Mouse (Mus musculus): ENCODE measurements around the gene Nek2.

Nek2 gene

DNA sequence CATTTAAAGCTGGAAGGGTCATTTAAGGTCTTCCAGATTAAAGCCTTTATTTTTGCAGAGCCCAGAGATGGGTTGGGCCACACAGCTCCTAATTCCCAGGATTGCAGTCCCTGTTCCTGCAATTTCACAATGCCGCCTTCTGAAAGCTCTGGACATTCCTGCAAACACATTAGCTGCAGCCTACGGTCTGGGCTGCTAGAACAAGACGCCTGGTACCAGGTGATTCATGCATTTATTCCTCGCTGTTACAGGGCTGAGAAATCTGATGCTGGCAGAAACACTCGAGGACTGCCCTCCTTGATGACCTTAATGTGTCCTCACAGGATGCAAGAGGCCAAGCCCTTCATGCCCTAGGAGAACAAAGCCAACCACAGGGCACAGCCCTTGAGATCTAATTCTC lies 6.3 kb upstream of the Nek2 start:
- DNase-seq (ENCODE audit: low spot score) = peak; percentile 17

DNA sequence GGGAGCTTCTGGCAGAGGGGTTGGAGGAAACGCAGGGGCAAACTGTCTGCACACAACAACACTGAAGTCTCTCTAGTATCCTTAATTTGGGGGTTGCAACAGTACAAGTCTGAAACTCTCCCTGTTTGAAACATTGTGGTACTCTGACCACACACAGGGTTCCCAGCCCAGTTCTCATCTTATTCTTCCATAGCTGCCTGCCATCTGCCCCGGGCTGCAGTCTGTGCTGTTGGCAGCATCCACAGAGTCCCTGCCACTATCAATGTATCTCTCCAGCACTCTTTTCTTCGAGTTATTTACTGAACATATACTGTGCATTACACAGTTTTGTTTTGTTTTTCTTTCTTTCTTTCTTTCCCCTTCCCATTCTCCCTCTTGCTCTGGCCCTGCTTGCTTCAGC lies 4.6 kb upstream of the Nek2 start:
- DNase-seq (ENCODE audit: low spot score) = no peak

DNA sequence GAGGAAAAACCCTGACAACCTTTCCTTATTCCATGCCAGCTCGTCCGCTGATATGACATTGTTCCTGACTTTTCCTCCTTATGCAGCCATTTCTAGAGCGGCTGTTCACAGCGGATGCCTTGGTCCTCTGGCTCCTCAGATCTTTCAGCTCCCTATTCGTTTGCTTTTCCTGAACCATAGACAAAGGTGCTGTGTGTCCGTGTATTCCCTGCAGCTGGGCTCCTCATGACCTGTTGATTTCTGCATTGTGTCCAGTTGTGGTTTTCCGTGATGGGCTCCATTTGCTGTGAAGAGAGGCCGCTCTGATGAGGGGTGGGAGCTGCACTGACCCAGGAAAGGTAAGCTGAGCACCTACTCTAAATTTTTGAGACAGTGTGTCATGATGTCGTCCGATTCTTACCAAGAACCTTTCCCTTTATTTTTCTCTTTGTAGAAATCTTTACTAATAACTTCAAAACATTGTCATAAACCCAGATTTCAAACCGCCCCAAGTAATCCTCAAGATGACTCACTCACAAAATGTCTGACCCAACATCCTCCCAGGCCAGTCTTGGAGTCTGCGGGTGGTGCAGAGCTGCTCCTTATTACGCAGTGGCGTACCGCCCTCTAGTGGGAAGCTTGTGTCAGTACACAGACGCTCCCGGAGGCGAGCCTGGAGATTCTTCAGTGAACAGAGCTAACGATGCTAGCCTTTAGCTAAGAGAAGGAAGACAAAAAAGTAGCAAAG lies 3.7 kb upstream of the Nek2 start:
- peak; percentile 90 for DNase-seq (ENCODE audit: low spot score)

DNA sequence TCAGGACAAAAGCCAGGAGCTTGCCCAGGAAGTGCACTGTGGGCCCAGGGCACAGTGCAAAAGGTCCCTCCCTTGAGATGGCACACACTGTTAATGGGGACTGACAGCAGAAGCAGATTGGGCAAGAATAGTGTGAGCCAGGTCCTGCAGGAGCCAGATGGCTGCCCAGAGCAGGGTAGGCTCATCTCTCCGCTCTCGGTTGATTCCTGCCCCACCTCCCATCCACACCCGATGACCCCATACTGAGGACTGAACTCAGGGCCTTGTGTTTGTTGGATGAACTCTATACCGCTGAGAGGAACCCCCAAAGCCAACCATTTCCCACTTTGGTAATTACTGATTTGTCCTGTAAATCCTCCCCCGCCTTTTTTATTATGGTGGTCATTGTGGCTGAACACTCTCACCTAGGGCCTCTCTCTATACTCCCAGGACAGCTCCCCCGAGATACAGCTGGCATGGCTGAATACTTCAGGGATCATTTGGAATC lies 3.1 kb upstream of the Nek2 start:
- DNase-seq (ENCODE audit: low spot score) = no peak

DNA sequence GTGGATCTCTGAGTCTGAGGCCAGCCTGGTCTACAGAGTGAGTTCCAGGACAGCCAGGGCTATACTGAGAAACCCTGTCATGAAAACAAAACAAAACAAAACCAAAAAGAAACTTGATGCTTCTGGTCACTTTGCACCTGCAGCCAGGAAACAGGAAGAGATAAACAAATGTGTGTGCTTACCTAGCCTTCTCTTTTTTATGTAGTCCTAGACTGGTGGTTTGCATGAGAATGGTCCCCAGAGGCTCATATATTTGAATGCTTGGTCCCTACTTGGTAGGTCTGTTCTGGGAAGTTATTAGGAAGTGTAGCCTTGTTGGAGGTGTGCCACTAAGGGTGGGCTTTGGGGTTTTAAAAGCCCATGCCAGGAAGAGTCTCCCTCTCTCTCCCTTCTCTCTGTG lies 2.2 kb upstream of the Nek2 start:
- DNase-seq (ENCODE audit: low spot score) = no peak

DNA sequence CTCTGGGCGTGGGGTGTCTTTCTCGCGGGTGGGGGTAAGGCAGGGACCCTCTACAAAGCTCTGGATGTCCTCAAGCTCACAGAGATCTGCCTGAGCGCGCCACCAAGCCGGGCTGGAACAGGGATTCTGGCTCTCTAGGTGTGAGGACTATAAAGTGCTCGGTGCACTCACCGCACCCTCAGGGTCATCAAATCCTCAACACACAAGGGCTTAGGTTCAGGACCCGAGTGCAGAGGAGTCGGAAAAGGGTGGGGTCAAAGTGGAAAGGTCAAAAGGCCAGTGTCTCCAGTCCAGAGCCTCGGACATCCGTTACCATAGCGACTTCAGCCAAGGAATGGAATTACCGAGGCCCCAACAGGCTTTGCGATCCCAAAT lies 306 bp upstream of the Nek2 start:
- DNase-seq (ENCODE audit: low spot score) = peak; percentile 8

DNA sequence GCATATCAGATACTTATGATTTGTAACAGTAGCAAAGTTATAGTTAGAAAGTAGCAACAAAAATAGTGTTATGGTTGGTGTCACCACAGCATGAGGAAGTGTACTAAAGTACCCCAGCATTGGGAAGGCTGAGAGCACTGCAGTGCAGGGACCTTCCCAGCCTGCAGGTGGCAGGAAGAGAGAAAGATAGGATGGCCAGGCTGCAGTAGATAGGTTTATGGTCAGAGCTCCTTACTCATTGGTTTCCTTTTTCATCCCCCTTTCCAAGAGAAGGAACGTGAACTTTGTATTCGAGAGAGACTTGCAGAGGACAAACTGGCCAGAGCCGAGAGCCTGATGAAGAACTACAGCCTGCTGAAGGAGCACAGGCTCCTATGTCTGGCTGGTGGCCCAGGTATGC lies 7.9 kb downstream of the Nek2 start:
- no peak for DNase-seq (ENCODE audit: low spot score)

DNA sequence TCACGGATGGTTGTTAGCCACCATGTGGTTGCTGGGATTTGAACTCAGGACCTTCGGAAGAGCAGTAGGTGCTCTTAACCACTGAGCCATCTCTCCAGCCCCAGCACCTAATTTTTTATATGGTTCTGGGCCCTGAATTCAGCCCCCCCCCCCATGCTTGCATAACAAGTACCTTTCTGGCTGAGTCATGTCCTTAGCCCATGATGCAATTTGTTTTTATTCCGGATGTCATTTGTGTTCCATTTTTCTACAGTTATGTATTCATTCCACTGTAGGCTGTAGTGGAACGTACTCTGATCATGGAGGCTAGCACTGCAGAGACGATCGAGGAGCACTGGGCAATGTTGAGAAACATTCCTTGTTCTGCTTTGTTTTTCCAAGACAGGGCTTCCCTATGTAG lies 12.2 kb downstream of the Nek2 start:
- no peak for DNase-seq (ENCODE audit: low spot score)

DNA sequence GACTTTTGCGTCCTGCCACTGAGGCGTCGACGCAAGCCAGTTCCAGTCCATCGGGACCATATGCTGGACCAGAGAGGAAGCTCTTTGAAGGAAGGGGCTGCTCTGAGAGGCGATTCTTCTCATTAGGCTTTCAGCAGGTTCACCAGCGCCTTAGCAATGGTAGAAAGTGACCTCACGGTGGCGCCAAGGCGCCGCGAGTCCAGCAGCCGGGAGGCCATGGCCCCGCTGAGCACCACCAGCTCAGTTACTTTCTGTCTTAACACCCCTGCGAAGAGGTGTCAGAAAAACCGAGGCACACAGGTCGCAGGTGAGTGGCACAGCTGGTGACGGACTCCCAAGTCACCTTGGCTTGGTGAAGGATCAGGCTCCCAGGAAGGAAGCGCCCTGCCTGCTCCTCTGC lies 13.6 kb downstream of the Nek2 start:
- DNase-seq (ENCODE audit: low spot score) = peak; percentile 73

DNA sequence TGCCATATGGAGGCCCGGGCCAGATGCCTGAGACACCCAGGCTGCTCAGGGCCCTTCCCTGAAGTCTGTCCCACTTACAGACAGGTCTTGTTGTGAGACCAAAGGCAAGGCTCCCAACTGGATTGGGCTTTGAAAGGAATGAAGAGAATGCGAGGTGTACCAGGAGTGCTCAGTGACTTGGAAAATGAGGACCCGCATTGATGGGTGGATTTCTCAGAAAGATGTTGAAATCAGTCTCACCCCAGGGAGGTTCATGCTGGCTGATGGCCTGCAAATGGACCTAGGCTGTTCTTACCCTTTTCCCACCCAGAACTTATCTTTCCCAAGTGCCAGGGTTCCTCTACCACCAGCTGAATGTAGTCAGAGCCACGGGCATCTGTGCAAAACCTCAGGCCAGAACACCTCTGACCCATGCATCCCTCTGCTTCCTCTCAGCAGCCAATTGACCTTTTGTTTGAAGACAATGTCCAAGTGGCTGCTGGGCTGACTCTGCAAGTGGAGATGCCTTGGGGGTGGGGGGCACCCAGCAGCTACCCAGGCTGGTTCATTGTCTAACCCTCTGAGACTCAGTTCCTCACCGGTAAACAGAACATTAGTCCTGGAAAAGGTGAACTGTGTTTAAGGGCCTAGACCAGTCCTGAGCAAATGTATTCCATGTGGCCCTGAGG lies 15.2 kb downstream of the Nek2 start:
- DNase-seq (ENCODE audit: low spot score) = no peak

DNA sequence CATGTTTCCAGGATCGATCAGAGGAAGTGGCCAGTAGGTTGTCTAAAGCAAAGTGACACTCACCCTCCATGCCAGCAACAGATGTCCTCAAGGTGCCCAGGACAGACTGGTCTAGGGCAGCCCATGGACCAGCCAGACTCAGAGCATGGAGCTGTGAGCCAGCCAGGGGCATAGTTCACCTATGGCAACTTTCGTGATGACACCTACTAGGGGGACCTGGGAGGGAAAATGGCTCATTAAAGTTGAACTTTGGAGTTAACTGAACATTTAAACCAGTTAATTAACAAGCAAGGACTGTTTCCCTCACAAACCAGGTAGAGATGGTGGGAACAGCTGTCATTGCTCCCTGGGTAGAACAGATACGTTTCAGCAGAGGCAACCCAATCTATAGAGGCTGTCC lies 16.4 kb downstream of the Nek2 start:
- no peak for DNase-seq (ENCODE audit: low spot score)

DNA sequence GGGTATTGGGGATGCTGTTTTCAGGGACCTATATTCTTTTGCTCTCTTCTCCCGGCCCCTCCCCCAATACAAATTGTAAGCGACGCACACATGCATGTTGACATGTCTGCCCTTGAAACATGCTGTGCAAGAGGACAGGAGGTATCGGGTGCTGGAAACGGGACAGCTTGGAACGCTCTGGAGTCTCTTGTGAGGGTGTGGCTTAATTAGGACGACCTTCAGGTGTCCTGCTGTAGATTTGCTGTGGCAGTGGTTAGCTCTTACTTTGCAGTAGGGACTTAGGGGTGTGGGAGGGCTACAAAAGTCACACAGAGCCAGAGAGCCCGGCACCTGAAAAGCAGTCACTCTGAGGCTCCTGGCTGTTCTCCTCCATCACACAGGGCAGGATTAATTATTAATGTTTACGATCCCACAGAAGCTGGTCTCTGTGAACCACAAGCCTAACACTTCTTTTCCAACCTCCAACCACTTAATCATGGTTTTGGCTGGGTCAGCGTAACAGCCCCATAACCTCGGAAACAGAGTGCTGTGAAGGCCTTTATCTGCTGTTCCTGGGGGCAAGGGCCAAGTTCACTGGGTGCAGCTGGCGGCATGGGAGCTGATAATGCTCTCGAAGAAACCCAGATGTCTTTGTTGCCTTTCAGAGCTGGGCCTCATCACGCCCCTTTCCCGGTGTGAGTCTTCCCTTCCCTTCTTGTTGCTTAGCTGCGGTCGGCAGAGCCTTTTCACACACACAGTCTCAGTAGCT lies 17.9 kb downstream of the Nek2 start:
- DNase-seq (ENCODE audit: low spot score) = no peak

DNA sequence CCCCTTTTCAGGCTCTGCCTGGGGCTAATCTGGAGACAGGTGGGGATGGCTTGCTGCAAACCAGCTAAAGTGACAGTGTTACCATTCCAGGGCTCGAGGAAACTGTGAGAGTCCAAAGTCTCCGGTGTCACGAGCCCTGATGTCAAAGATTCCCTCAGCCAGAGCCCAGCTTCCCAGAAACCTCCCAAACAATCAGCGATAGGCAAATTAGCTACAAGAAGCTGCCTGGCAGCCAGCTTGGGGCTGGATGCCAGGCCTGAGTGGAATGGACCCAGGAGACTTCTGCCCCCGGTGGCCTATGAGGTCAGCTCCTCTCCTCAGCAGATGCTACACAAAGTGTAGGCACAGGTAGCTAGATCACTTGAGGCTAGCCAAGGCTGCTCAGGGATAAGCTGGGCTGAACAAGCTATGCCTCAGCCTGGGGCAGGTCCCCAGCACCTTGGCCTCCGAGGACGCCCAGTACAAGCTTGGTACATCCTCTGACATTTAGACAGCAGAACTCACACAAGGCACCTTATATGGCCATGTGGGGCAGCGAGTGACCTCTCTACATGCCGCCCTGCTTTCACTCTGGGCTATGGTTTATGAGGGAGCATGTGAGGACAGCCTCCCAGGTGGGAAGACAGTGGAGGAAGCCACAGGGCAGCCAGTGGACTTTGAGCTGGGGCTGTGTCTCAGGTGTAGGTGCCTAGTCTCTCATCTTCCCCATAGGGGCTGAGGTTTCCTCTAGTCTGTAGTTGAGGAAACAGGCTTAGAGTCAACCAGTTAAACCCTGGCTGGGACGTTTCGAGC lies 19.7 kb downstream of the Nek2 start:
- no peak for DNase-seq (ENCODE audit: low spot score)

DNA sequence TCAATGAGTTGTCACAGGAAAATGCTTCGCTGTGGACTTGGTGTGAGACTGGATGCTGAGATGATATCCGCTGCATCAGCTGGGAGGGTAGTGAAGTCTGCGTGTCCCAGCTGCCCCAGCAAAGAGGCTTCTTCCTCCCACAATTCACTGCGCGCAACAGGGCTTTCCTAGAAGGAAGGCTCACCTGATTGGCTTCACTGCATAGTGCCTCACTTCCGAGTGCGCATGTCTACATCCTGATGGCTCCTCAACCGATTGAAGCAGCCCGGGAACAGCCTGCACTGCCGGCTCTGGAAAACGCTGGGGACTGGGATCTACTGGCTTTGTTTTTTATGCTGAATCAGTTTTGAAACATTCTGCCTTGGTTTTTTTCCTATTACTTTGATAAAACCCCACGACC lies 21.0 kb downstream of the Nek2 start:
- no peak for DNase-seq (ENCODE audit: low spot score)

DNA sequence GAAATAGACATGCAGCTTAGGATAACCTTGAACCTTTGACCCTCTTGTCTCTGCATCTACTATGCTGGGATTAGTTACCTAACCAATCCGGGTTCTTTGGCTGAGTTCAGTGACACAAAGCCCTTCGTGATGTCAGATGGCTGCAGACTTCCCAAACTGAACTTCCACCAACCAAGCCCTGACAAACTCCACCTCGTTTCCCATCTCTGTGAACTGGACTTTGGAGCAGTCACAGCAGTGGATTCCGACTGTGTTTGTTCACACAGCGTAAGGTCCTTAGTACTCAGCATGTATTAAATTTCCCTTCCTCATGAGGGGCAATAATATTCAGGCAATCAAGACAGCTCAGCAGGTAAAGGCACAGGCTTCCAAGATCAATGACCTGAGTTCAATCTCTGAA lies 25.4 kb downstream of the Nek2 start:
- no peak for DNase-seq (ENCODE audit: low spot score)

DNA sequence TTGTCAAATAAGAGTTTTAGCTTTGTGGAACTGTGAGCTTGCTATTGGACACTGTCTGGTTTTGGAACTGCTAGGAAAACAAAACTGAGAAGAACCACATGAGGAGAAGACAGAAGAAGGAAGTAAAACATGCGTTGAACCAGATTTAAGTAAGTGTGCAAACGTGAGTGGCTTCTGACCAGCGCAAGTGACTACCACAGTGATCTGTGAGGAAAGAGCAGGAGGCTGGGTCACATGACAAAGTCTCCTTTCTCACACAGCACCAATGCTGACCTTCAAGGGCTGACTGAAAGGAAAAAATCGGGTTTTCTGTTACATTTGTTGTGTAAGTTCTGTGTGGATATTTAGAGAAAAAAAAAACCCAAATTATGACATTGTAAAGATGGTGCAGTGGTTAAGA lies 28.3 kb downstream of the Nek2 start:
- no peak for DNase-seq (ENCODE audit: low spot score)

DNA sequence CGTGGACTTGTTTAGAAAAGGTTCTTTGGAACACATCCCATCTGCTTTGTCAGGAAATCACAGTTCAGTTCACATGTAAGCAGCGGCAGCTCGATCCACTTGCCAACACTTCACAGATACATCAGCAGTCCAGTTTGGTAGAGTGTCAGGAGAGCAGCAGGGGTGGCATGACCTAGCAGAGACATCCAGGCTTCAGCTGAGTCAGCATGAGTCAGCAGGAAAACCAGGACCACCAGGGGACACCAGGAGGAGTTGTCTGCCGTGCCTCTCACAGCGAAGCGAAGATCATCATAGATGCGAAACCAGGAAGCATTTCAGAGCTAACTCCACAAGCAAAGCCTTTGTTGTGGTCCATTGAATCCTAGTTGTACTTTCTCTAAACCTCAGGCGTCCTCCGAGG lies 32.2 kb downstream of the Nek2 start:
- DNase-seq (ENCODE audit: low spot score) = no peak

DNA sequence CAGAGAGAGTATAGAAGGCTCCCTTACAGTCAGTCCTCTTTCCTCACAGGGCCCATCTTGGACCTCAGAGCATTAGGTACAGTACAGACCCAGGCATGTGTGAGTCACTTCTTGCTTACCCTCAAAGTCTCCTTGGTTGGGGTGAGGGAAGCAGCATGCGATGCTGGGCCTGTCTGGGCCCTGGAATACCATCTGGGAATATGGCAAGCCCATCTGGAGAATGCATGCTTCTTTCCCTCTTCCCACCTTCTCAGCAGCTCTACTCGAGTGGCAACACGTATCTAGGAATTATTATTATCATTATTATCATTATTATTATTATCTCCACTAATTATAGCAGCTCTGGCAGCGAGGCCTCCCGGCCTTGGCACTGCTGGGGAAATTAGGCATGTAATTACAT lies 33.5 kb downstream of the Nek2 start:
- no peak for DNase-seq (ENCODE audit: low spot score)

DNA sequence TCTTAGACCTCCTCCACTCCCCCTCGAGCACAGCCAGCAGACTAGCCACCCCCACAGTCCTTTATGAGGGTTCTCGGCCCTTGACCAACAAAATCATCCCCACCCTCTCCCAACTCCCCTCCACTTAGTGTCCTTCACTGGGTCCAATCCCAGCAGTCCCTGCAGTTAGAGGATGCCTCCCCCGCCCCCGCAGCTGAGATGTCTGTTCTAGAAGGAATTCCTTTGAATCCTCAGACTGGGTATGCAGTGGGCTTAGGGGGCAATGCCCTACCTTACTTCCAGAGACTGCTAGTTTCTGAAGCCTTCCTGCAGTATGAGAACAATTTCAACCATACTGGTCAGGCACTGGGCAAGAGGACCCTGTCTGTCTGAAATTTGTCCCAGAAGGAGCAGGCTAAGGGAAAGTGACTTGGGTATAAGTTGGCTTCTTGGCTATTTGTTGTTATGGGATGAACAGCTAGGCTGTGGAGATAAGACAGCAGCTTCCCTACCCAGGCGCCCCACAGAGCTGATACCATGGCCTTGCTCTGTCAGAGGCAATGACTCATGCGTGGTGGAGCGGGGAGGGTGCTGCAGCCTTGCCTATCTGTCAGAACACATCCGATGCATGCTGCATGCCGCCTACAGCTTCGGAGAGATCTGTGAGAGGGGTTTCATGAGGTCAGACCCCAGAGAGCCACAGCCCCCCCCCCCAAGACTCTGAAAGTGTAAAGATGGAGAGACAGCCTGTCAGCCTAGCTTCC lies 34.1 kb downstream of the Nek2 start:
- peak; percentile 41 for DNase-seq (ENCODE audit: low spot score)

DNA sequence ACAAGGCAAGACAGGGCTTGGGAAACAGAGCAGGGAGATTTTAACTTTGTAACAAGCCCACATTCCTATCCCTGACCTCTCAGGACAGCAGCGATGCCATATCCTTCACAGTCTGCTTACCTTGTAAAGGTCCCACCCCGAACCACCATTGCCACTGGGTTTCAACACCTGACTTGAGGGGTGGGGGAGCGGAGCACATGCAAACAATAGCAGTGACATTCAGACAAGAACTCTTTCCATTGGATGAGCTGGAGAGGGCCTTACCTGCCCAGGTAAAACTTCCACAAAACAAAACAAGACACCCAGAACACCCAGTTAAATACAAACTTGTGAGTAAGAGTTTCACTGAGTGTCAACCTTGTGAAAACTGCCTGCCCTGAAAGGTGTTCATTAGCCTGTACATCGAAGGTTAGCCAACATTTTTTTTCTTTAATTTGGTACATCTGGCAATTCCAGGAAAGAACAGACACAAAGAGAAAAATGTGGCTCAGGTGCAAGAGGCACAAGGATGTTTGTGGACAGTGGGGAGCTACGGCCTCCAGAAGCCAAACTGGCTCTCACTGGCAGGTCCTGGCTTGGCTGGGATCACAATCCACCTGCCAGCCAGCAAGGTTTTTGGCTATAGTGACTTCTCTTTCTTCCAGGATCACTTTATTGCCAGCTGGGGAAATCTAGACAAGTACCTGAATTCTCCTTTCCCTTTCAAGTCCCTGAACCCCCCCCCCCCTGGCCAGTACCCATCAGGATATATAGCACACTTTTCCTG lies 35.8 kb downstream of the Nek2 start:
- no peak for DNase-seq (ENCODE audit: low spot score)

DNA sequence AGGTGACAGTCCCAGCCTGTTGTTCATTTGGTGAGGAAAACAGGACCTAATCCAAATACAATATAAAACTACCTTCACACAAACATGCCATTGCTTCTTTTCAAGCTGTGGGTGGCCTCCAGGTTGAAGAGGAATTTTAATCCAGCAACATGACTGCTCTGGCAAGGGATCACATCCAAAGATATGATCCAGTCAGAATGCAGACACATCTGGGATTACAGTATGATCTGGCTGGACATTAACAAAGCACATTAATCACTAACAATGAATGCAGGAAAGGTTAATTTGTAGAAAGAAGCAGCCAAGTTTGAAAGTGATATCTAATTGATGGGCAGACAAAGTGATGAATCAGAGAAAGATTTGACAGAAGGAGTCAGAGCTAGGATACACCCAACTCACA lies 36.9 kb downstream of the Nek2 start:
- no peak for DNase-seq (ENCODE audit: low spot score)
